Mouse (Mus musculus) brain, embryonic 14.5 days (tissue): ENCODE results near the gene Nisch. TPM values are rescaled to one million over a fixed set of nuclear protein-coding genes. Genes with fewer than 3 reads are reported as not detected.

ENCODE experiments used
- DNase-seq: peaks from one replicate; pipeline ENCODE4 v3.0.0-alpha.2; 2011; ENCODE audit warnings: low read depth
- CTCF ChIP-seq: fragments of 200-500 bp; IDR thresholded peaks from 2 replicates; pipeline ENCODE4 v1.5.1; 2012; ENCODE audit warnings: inconsistent platforms, mild to moderate bottlenecking, moderate library complexity, borderline replicate concordance; ENCODE audit not compliant: insufficient read depth, insufficient read length; ENCODE audit errors: extremely low read depth
- POLR2A ChIP-seq: fragments of 200-500 bp; IDR thresholded peaks from 2 replicates; pipeline ENCODE4 v1.6.1; 2012; ENCODE audit warnings: mild to moderate bottlenecking, inconsistent platforms, borderline replicate concordance; ENCODE audit not compliant: poor library complexity, insufficient read depth, insufficient read length, severe bottlenecking; ENCODE audit errors: extremely low read depth
- polyA plus RNA-seq: library from polyadenylated mRNA; depleted of rRNA; stranded (reverse); fragments of >200 nt; gene quantifications from 2 replicates; pipeline ENCODE4 v1.2.3, GENCODE M21; 2012

The Nisch gene
- polyA plus RNA-seq, 1 experiment = 506 TPM

DNA sequence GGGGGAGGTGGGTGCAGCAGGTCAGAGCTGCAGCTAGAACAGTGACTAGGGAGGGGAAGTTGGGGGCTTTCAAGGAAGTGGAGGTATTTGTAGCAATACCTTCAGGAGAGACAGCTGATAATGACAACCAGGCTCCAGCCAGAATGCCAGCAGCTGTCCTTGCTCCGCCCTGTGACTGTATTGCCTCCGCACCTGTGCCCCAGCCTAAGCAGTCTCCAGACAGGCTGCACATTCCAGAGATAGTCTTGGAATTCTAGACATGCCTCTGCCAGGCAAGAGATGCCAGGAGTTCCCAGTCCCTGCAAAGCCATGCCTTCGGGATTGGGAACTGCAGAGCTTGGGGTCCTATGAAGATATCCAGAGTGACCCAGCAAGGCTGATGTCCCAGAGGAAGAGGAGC lies 4.2 kb downstream of the Nisch start:
- DNase-seq = no peak

DNA sequence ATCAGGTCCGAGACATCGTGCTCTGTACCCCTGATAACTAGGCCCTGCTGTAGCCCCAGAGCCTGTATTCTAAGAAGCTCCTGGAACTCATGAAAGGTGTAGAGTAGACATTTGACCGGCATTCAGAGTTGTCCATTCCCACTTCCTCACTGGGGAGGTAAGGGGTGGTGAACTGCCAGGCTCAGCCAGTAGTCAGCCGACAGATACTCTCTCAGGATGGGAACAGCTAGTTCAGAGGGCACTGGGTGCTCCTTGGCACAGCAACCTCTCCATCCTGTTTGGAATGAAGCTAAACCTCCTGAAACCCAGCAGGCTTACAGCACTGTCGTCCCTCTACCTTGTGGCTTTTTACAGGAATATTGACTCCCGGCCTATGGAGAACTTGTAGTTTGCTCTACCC lies 4.9 kb downstream of the Nisch start:
- TF ChIP-seq CTCF = no peak
- no peak for TF ChIP-seq POLR2A
- no peak for DNase-seq

More for the DNA sequence above, 4.2 kb downstream of the Nisch start:
- no peak for TF ChIP-seq POLR2A
- no peak for TF ChIP-seq CTCF

DNA sequence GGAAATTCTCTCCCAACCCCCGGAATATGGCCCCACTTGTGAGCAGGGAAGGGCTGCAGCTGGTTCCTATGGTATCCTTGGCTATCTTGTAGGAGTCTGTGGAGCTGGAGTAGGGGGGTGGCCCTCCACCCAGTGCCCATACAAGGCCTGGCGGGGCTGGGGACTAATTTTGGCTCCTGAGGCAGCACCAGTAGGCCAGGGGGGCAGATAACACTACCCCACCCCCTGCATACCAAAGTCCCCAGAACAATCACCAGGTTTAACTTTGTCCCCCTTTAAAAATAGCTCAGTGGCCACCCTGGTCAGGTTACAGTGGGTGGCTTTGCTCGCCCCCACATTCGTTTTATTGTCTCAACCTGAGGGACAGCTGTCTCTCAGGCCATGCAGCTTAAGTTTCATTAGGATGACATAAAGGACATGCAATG lies 7.6 kb downstream of the Nisch start:
- TF ChIP-seq POLR2A (no peak), CTCF (no peak)
- DNase-seq = no peak

DNA sequence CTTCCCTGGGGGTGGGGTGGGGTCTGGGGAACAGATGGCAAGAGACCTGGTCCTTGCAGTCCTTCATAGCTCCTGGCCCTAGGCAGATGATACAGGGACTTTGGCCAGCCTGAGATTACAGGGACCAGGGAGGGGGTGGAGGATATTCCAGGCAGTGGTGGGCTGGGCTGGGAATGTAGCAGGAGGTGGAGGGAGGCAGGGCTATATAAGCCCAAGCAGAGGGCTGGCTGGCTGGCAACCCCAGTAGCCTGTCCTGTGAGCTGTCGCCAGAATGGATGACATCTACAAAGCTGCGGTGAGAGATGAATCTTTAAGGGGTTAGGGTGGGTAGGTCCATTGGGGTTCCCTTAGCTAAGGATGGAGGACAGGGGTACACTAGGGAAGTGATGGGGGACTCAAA lies 8.7 kb downstream of the Nisch start, which contains the start of gene Tnnc1:
Gene Tnnc1 (plus strand): TSS at position 229 of the 400 bp plus-strand sequence.
- DNase-seq = no peak
- TF ChIP-seq CTCF (no peak), POLR2A (no peak)

DNA sequence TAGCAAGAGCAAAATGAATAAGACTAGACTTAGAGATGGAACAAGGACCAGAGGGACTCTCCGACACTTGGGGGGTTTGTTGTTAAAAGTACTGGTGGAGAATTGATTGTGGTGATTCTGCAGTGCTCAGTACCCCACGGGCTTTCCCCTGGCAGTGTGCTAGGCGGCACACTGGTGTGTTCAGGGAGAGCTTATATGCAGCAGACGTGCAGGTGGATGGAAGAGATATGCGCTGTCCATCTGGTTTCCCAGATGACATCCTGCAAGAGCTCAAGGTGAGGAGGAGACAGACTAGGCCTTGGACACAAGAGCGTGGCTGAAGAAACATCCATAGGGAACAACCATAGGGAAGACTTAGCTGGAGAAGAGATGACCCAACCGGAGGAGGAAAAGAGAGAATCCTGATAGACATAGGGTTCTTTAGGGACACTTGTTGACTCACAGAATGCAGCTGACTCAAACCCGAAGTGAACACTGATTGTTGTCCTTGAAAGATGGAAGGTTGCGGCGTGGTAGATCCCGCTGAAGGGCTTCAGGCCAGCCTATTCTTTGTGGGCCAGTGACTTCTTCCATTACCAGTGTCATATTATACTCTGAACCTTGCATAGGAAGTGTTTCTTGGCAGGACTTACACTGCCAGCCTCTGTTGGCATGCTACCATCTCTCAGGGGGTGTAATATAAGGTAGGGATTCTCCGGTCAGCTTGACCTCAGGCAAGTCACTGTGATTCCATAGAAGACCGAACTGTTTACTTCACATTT lies 9.5 kb downstream of the Nisch start:
- DNase-seq = no peak
- TF ChIP-seq POLR2A (no peak), CTCF (no peak)

DNA sequence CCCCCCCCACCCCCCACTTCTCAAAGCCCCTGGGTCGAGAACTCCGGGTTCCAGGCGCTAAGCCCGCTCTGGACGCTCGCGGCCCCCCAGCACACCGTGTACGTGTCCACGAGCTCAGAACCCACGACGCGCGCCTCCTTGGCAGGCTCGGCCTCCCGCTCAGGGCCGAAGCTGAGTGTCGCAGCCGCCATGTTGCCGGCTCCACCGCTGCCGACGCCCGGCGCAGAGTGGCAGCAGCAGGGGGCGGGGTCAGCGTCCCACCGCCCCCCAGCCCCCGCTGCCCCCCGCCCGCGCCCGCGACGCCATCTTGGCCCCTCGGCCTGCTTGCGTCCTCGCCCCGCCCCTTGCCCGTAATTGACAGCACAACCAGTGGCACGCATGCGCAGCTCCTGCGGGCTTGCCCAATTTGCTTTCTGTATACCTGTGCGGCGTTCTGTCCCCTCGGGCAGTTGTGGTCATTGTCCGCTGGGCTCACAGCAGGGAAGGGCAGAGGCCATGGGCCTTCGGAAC lies 10.2 kb downstream of the Nisch start:
- DNase-seq = peak; percentile 97
- TF ChIP-seq POLR2A (peak; percentile 96), CTCF (no peak)

DNA sequence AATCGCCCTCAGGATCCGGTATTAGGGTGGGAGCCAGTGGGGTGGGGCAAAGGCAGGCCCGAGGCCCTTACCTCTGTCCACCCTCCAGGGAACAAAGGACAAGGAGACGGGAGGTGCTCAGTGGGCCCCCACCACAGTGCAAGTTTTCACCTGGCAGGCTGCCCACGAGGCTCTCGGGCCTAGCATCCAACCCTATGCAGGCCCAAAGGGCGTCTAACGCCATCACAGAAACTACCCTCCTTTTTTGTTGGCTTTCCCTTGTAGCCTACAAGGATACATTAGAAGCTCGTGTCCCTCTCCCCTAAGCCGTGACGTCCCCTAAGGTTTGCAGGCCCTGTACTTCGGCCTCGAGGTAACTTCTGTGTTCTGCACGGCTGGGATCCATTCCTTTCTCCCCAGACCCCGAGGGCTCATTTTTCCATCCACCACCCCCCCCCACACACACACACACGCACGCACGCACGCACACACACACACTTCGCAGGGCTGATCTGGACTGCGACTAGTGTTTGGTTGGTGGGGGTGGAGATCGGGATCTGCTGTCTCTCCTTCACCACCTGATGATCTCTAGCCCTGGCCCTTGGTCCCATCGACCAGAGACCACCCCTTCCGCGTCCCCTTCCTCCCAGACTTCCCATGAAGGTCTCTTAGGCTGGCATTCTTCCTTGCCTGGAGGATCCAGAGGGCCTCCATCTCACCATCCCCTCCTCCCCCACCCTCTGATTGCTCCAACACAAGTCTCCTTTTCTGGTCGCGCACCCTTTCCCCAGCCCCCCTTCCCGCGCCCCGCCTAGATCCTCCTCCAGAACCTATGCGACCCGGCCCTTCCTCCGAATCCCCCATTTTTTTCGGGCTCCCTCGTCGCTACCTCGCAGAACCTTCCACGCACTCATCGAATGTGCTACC lies 10.9 kb downstream of the Nisch start:
- no peak for TF ChIP-seq POLR2A
- no peak for TF ChIP-seq CTCF
- DNase-seq = peak; percentile 75

DNA sequence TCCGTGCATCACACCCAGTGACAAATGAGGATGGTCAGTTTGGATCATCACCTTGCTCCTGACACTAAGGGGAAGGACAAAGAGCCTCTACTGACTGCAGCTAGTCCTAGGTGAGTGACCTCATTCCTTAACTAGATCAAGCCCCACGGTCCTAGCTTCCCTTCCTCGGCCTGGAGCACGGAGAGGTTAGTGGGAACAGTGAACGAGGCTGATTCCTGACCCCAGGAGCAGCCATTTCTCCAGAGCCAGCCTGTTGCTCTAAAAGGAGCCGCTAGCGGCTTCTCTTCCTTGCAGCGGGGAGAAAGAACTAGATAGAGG lies 11.5 kb downstream of the Nisch start:
- no peak for TF ChIP-seq POLR2A
- no peak for TF ChIP-seq CTCF
- no peak for DNase-seq

DNA sequence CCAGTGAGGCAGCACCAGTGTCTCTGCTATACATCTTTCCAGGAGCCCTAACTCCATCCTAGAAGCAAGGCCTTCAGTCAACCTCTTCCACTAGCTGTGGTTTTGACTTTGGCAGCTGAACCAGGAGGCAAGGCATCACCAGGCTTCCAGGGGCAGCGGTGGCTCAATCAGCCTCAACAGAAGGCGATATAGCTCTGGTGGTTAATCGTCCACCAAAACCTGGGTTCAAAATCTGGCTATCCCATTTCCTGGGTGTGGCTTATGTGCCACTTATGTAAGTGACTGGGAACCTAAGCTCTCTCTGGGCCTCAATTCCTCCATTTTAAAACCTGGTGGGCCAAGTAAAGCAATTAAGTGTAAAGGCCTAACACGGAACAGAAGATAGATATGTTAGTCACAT lies 11.9 kb downstream of the Nisch start:
- no peak for TF ChIP-seq POLR2A
- TF ChIP-seq CTCF = no peak
- no peak for DNase-seq

DNA sequence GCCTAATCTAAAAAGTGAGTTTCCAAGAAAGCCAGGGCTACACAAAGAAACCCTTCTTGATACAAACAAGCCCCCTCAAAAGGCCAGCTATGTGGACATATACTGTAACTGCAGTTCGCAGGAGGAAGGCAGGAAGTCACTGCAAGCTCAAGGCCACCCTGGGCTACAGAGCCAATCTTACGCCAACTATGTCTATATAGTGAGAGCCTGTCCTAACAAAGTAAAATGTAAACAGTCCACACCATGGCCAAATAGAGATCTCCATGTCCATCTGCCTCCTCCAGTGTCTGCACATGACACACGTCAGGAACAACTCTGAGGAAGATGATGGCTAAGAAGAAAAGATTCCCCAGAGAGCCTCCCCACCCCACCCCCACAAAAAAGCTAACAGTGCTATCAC lies 16.7 kb downstream of the Nisch start:
- TF ChIP-seq POLR2A (no peak), CTCF (no peak)
- no peak for DNase-seq

DNA sequence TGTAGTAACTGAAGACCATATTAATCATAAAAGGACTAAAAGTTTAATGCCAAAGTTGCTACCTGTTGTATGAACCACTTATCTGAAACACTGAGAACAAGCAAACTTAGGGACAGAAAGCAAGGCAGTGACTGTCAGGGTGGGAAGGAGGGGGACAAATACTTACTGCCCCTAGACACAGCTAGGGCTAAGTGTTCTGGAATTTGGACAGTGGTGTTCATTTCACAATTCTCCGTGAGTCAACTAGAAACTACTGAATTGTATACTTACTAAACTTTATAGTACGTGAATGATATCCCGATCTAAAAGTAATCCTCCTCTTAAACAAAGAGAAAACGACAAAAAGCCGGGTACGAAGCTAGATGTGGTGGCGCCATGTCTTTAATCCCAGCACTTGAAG lies 17.1 kb downstream of the Nisch start:
- no peak for DNase-seq
- TF ChIP-seq CTCF (no peak), POLR2A (no peak)
